Mouse (Mus musculus) lung, postnatal 0 days (tissue): Measurements from ENCODE around the gene Alkal2. TPM values are rescaled to one million over a fixed set of nuclear protein-coding genes. Genes with fewer than 3 reads are reported as not detected.

Source experiments
- ATAC-seq: fragments of 200-750 bp; cut with Nextera tagmentation; 2 replicates; pipeline ENCODE4 v1.8.0; 2017; ENCODE audit warnings: moderate library complexity
- DNase-seq: peaks from one replicate; pipeline ENCODE4 v3.0.0-alpha.2; 2016; ENCODE audit warnings: low spot score
- H3K27ac ChIP-seq: fragments of 300-500 bp; sonication (generic); 2 replicates; pipeline ENCODE4 v1.5.1; 2014; ENCODE audit warnings: antibody characterized with exemption, mild to moderate bottlenecking, low read length, mixed read lengths
- H3K27me3 ChIP-seq: fragments of 300-500 bp; sonication (generic); replicated peaks from 2 replicates; pipeline ENCODE4 v1.6.1; 2014; ENCODE audit warnings: low read length, mixed read lengths; ENCODE audit not compliant: insufficient read depth
- H3K36me3 ChIP-seq: fragments of 300-500 bp; sonication (generic); 2 replicates; pipeline ENCODE4 v1.6.1; 2014; ENCODE audit warnings: low read length, mixed read lengths; ENCODE audit not compliant: insufficient read depth
- H3K4me1 ChIP-seq: fragments of 300-500 bp; sonication (generic); 2 replicates; pipeline ENCODE4 v1.6.1; 2014; ENCODE audit warnings: antibody characterized with exemption, low read depth, low read length, mixed read lengths; ENCODE audit not compliant: insufficient read depth
- H3K4me2 ChIP-seq: fragments of 300-500 bp; sonication (generic); replicated peaks from 2 replicates; pipeline ENCODE4 v1.6.1; 2014; ENCODE audit warnings: low read depth, mild to moderate bottlenecking, low read length, moderate library complexity, mixed read lengths
- H3K4me3 ChIP-seq: fragments of 300-500 bp; sonication (generic); 2 replicates; pipeline ENCODE4 v1.5.1; 2014; ENCODE audit warnings: low read depth, low read length
- H3K9ac ChIP-seq: fragments of 300-500 bp; sonication (generic); replicated peaks from 2 replicates; pipeline ENCODE4 v1.6.1; 2014; ENCODE audit warnings: low read depth, mild to moderate bottlenecking
- H3K9me3 ChIP-seq: fragments of 300-500 bp; sonication (generic); 2 replicates; pipeline ENCODE4 v1.6.1; 2016; ENCODE audit warnings: low read length, mixed read lengths
- CTCF ChIP-seq: IDR thresholded peaks from 2 replicates; pipeline ENCODE4 v1.5.1; 2016; ENCODE audit warnings: antibody characterized with exemption, mild to moderate bottlenecking
- EP300 ChIP-seq: IDR thresholded peaks from 2 replicates; pipeline ENCODE4 v1.6.1; 2016; ENCODE audit warnings: antibody characterized with exemption, mild to moderate bottlenecking, control low read depth
- WGBS: fragments of 180-500 bp; shearing (Covaris S2); extraction: QIAGEN DNeasy Blood & Tissue Kit; methylation state at CpG from one replicate; pipeline ENCODE4 v1.1.7; 2014; 5-methylcytosine and 5-hydroxymethylcytosine counted together
- polyA plus RNA-seq: library from polyadenylated mRNA; unstranded; fragments of >200 nt; fragmentation: Nextera tagmentation; extraction: Ambion mirVana; gene quantifications from 2 replicates; pipeline ENCODE4 v1.2.1, GENCODE M21; 2015

Alkal2 gene
- 0.08 TPM in 1 of 2 replicates, not detected in the other for polyA plus RNA-seq

GRCm38 (mm10) chr12:30883986-30884621 lies at the start of gene Alkal2:
Alkal2 (plus strand) TSS chr12:30884322.
- peak within 1 kb of the TSS; percentile 39 for H3K4me3 ChIP-seq
- peak within 1 kb of the TSS; percentile 76 for H3K4me2 ChIP-seq
- peaks cover 6% of the 10 kb centered on the region; the same call in 1 of the 2 replicates for H3K4me1 ChIP-seq
- ATAC-seq (peak; percentile 28), DNase-seq (peak; percentile 7)
- no peak within 1 kb of the TSS for H3K9ac ChIP-seq
- H3K9me3 ChIP-seq: no peaks in the 10 kb centered on the region
- TF ChIP-seq EP300 (no peak), CTCF (no peak)
- WGBS: 1% methylated on average over 38 of the region's 58 CpGs
- no peaks in the 10 kb centered on the region for H3K36me3 ChIP-seq
- H3K27ac ChIP-seq: no peak within 1 kb of the TSS
- H3K27me3 ChIP-seq: peaks cover 30% of the 10 kb centered on the region

DNA sequence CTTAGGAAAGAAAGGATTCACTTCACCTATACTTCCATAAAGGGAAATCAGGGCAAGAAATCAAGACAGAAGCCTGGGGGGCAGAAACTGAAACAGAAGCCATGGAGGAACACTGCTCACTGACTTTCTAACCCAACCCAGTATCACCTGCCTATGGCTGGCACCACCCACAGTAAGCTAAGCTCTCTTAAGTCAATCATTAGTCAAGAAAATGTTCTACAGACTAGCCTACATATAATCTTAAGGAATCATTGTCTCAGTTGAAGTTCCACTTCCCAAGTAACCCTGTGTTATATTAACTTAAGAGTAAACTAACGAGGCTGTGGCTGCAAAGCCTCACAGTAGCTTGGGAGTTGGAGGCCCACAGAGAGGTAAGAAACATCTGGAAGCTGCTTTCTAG lies 35.6 kb upstream of the Alkal2 start:
- ATAC-seq: no peak
- Histone ChIP-seq H3K36me3 (no peaks in the 10 kb centered on the region), H3K27me3 (no peaks in the 10 kb centered on the region), H3K9ac (no peak overlapping the region), H3K27ac (no peak overlapping the region), H3K4me1 (no peaks in the 10 kb centered on the region), H3K9me3 (no peaks in the 10 kb centered on the region), H3K4me3 (no peak overlapping the region), H3K4me2 (no peak overlapping the region)
- 52% methylated on average over 1 of the region's 1 CpGs for WGBS
- peak; percentile 11 for DNase-seq
- TF ChIP-seq EP300 (no peak), CTCF (no peak)

DNA sequence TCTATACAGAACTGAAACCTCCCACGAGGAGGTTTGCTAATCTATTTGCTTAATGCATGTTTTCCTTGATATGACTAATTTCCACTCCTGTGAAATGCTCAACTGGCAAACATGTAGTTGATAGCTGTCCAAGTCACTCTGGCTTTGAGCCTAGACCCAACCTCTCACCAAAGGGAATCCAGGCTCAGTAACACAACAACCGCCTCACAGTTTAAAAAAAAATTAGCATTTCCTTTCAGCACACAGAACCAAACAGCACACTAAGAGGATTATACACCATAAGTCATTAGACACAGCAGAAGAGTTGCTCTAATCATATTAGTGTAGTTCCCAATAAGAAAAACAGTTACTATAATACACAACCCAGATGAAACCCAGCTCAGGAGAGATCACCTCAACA lies 33.2 kb upstream of the Alkal2 start:
- Histone ChIP-seq H3K27ac (no peak overlapping the region), H3K36me3 (no peaks in the 10 kb centered on the region), H3K27me3 (no peaks in the 10 kb centered on the region), H3K4me2 (no peak overlapping the region), H3K4me1 (no peaks in the 10 kb centered on the region), H3K4me3 (no peak overlapping the region), H3K9me3 (no peaks in the 10 kb centered on the region), H3K9ac (no peak overlapping the region)
- 21% methylated on average over 2 of the region's 2 CpGs for WGBS
- DNase-seq (peak; percentile 44), ATAC-seq (no peak)
- TF ChIP-seq CTCF: no peak
- no peak for TF ChIP-seq EP300

- WGBS: 70% methylated on average over 6 of the region's 6 CpGs
- DNase-seq (no peak), ATAC-seq (no peak)
- no peaks in the 10 kb centered on the region for H3K9me3 ChIP-seq
- H3K9ac ChIP-seq: no peak overlapping the region
- no peaks in the 10 kb centered on the region for H3K27me3 ChIP-seq
- no peak overlapping the region for H3K4me3 ChIP-seq
- TF ChIP-seq EP300 (no peak), CTCF (no peak)
- H3K27ac ChIP-seq: no peak overlapping the region
- H3K36me3 ChIP-seq: no peaks in the 10 kb centered on the region
- no peak overlapping the region for H3K4me2 ChIP-seq
- no peaks in the 10 kb centered on the region for H3K4me1 ChIP-seq
These were observed 32.3 kb upstream of the Alkal2 start for GRCm38 (mm10) chr12:30851871-30852270.

DNA sequence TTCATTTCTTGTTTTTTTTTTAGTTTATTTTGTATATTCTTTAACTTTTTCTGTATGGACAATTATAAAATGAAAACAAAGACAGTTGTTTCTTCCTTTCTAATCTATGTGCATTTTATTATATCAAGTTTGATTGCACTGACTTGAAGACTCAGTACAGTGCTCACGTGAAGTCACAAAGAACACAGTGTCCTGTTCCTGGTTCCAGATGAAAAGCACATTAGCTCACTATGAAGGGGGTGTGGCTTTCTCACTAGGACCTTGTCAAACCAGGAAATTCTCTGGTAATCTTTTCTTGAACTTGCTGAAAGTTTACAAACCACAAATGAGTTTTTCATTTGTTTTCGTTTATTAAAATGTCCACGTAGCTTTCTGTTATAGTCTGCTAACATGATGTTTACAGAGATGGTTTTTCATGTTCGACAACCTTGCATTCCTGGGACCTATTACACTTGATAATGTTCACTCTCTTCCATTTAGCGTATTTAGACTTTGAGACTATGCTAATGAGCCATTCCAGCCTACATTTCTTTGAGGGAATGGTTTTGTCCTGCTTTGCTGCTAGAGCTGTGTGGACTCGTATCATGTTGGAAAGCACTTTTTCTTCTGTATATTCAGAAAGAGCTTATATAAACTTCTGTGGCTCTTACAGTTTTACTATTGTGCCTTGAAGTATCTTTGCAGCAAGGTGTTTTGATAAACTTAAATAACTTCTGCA lies 28.5 kb upstream of the Alkal2 start:
- H3K4me3 ChIP-seq: no peak overlapping the region
- WGBS: 52% methylated on average over 6 of the region's 6 CpGs
- no peaks in the 10 kb centered on the region for H3K36me3 ChIP-seq
- no peaks in the 10 kb centered on the region for H3K27me3 ChIP-seq
- no peak overlapping the region for H3K4me2 ChIP-seq
- no peaks in the 10 kb centered on the region for H3K4me1 ChIP-seq
- no peak overlapping the region for H3K27ac ChIP-seq
- no peak for ATAC-seq
- no peak for DNase-seq
- no peak for TF ChIP-seq EP300
- no peak for TF ChIP-seq CTCF
- H3K9me3 ChIP-seq: no peaks in the 10 kb centered on the region
- H3K9ac ChIP-seq: no peak overlapping the region

GRCm38 (mm10) chr12:30856172-30856571 lies 27.9 kb upstream of the Alkal2 start:
- no peaks in the 10 kb centered on the region for H3K4me1 ChIP-seq
- no peak overlapping the region for H3K4me2 ChIP-seq
- TF ChIP-seq CTCF (no peak), EP300 (no peak)
- no peak overlapping the region for H3K4me3 ChIP-seq
- 76% methylated on average over 5 of the region's 5 CpGs for WGBS
- DNase-seq: no peak
- H3K9ac ChIP-seq: no peak overlapping the region
- H3K36me3 ChIP-seq: no peaks in the 10 kb centered on the region
- no peaks in the 10 kb centered on the region for H3K27me3 ChIP-seq
- H3K27ac ChIP-seq: no peak overlapping the region
- no peaks in the 10 kb centered on the region for H3K9me3 ChIP-seq
- ATAC-seq: no peak
